Mouse (Mus musculus) embryo, embryonic 11 days (tissue): ENCODE results near the gene Fthl17c.
"Not testable (repeated sequence)": the region's sequence is repeated elsewhere in the genome, so short reads cannot be mapped to it uniquely, and the experiment has no call there.

Experiments used
- DNase-seq: peaks from one replicate; pipeline ENCODE4 v3.0.0-alpha.2; 2015

Gene Fthl17c

GRCm38 (mm10) chrX:8976459-8976858, at the start of gene Fthl17c:
Gene Fthl17c (minus strand): TSS chrX:8976559.
- DNase-seq, result not testable (repeated sequence)

GRCm38 (mm10) chrX:9019481-9019880, 43.1 kb upstream of the Fthl17c start:
- DNase-seq, result no peak

GRCm38 (mm10) chrX:9016079-9016478, 39.7 kb upstream of the Fthl17c start:
- no peak for DNase-seq

- DNase-seq, result not testable (repeated sequence)
Measured at GRCm38 (mm10) chrX:8986655-8987054, 10.3 kb upstream of the Fthl17c start, which contains the start of gene Fthl17d. Gene Fthl17d (minus strand): TSS chrX:8986755.

GRCm38 (mm10) chrX:8964618-8965017, 11.7 kb downstream of the Fthl17c start:
- DNase-seq, result not testable (repeated sequence)

GRCm38 (mm10) chrX:8962875-8963274, 13.5 kb downstream of the Fthl17c start, which contains the start of gene Fthl17b:
Gene Fthl17b (minus strand): TSS chrX:8962975.
- DNase-seq, result not testable (repeated sequence)

GRCm38 (mm10) chrX:8948130-8948805, 28.1 kb downstream of the Fthl17c start:
- peak; percentile 79 for DNase-seq

- no peak for DNase-seq
Measured at GRCm38 (mm10) chrX:8944041-8944440, 32.3 kb downstream of the Fthl17c start.

- DNase-seq, result peak; percentile 11
Measured at GRCm38 (mm10) chrX:8927308-8927707, 49.1 kb downstream of the Fthl17c start.
